Mouse (Mus musculus): ENCODE data around the gene Prpf38b.

DNA sequence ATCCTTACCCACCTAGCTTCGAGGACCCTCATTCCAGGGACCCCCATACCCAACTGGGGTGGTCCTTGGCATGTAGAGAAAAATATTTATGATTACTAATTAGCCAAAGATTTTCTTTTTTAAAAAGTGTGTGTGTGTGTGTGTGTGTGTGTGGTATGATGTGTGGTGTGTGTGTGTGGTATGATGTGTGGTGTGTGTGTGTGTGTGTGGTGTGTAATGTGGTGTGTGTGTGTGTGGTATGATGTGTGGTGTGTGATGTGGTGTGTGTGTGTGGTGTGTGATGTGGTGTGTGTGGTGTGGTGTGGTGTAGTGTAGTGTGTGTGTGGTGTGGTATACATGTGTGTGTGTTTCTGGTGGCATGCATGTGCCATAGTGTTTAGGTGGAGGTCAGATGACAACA lies 19.4 kb downstream of the Prpf38b start:
- TF ChIP-seq CTCF (conservative IDR thresholded peaks at IDR 0.05 in 1 of 2, IDR thresholded peaks at IDR 0.05 in 1 of 2; ENCODE audit: low read depth in 2 of 2, low read length in 2 of 2) (no peak), USF1 (IDR thresholded peaks at IDR 0.05; ENCODE audit: low read depth, low read length) (no peak), TCF12 (IDR thresholded peaks at IDR 0.05; ENCODE audit: low read depth, low read length) (no peak)
